Mouse (Mus musculus) telencephalon, adult 2 months (tissue): ENCODE results near the gene Gm47995.
"Not testable (repeated sequence)": the region's sequence is repeated elsewhere in the genome, so short reads cannot be mapped to it uniquely, and the experiment has no call there.

Source experiments
- DNase-seq: peaks from one replicate; pipeline ENCODE4 v3.0.0-alpha.2; 2011; ENCODE audit warnings: low read depth, low spot score

Gene Gm47995

DNA sequence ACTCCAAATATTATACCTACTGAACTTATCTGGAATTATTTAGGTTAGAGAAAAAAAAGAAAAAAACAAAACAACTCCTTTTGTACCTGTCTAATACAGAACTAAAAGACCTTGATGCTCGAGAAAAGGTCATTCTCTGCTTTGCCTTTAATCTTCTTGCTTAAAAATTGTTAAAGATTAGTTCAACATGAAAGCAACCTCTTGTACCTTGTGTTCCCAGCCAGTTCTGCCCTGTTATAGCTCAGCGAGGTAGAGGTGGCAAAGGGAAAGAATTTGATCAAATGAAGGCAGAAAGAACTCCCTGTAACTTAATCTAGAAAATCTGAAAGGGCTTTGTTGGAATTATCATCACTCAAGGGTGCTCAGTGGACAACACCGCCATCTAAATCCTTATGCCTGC is 12.1 kb upstream of the Gm47995 start:
- not testable (repeated sequence) for DNase-seq

DNA sequence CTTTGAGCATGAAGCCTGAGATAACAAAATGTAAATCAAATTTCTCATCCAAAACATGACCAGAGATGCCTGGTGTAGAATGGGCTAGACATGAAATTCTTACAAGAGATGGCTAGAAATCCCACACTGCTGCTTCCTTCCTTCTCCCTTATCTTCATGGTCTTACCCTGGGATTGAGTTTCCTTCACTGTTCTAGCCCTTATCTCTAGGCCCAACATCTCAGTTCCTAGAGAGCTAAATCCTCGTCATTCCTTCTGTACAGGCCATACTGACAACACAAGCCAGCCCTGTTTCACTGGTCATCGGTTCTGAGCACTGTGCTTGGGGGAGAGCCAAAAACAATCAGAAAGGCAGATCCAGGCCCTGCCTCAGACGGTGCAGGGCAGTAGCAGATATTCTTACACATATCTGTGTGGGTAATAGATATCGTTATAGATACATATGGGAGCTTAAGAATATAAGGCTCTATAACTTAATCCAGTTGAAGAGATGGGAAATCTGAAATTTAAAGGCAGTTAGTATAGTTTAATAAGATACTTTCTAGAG is 11.3 kb upstream of the Gm47995 start:
- not testable (repeated sequence) for DNase-seq

DNA sequence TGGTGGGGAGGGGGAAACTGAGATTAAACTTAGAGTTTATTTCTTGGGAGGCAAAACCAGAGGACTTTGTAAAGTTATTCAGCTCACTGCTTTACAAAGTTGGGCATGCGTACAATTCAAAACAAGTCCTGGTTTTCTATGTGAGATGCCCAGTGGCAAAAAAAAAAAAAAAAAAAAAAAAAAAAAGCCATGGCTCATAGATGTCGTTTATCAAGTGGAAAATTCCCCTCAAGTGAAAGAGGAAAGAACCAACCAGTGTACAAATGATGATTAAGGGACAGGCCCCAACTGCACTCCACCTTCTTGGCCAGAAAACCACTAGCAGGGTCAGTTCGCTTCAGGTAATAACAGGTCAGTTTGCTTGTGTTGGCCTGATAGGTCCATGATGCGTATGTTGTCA is 9.8 kb upstream of the Gm47995 start:
- DNase-seq, result no peak

DNA sequence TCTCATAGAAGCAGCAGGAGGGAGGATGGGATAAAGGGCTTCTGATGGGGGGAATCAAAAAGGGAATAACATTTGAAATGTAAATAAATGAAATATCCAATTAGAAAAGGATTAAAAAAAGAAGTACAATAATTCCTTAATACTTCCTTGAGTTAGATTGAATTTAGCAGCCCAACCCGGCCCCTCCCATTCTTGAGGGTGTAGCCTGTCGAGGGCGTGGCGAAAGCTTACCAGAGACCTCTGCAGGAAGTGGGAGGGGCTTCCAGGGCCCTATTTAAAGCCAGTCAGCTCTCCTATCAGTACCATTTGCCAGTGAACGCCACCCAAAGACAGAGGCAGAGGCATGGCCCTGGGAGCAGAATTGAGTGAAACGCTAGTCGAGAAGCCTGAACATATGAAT is 6.2 kb upstream of the Gm47995 start, which contains the start of gene Gm8947:
TSS of gene Gm8947 (plus strand) at position 302 of the 400 bp plus-strand sequence.
- not testable (repeated sequence) for DNase-seq

DNA sequence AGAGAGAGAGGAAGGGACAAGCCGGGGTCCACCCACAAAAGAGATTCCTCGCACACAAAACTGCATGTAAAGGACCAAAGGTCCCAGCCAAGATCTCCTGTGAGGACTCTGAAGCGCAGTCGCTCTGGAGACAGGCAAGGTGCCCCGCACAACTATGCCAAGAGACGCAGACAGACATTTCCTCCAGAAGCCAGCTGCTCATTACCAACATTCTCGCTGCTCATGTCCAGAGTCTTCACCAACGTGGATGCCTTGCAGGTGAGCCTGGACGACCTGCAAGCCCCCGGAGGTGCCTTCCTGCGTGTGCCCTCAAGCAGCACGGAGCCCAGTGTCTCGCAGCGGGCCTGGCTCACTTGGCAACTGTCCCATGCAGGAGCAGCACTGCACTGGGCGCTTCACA is 5.5 kb upstream of the Gm47995 start:
- not testable (repeated sequence) for DNase-seq

DNA sequence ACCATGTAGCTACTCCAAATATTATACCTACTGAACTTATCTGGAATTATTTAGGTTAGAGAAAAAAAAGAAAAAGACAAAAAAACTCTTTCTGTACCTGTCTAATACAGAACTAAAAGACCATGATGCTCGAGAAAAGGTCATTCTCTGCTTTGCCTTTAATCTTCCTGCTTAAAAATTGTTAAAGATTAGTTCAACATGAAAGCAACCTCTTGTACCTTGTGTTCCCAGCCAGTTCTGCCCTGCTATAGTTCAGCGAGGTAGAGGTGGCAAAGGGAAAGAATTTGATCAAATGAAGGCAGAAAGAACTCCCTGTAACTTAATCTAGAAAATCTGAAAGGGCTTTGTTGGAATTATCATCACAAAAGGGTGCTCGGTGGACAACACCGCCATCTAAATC is 2.3 kb upstream of the Gm47995 start:
- not testable (repeated sequence) for DNase-seq

DNA sequence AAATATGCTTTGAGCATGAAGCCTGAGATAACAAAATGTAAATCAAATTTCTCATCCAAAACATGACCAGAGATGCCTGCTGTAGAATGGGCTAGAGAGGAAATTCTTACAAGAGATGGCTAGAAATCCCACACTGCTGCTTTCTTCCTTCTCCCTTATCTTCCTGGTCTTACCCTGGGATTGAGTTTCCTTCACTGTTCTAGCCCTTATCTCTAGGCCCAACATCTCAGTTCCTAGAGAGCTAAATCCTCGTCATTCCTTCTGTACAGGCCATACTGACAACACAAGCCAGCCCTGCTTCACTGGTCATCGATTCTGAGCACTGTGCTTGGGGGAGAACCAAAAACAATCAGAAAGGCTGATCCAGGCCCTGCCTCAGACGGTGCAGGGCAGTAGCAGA is 1.6 kb upstream of the Gm47995 start:
- not testable (repeated sequence) for DNase-seq

DNA sequence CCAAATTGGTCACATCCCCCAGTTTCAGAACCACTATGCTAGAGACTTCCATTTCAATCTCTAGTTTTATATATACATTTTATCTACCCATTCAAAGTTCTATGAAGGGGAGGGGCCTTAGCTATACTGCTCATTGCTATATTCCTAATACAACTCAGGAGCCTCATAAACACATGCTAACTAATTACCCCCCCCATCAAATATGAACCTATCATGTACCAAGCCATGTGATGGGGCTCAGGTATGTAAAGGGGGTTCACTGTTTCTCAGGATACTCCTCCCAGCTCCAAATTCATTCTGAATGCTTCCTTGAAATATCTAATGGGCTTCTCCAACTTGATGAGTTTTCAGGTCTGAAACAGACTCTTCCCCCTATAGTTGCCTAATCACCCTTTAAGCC is 2.4 kb downstream of the Gm47995 start:
- not testable (repeated sequence) for DNase-seq

DNA sequence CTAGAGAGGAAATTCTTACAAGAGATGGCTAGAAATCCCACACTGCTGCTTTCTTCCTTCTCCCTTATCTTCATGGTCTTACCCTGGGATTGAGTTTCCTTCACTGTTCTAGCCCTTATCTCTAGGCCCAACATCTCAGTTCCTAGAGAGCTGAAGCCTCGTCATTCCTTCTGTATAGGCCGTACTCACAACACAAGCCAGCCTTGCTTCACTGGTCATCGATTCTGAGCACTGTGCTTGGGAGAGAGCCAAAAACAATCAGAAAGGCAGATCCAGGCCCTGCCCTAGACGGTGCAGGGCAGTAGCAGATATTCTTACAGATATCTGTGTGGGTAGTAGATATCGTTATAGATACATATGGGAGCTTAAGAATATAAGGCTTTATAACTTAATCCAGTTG is 4.5 kb downstream of the Gm47995 start:
- DNase-seq, result not testable (repeated sequence)

DNA sequence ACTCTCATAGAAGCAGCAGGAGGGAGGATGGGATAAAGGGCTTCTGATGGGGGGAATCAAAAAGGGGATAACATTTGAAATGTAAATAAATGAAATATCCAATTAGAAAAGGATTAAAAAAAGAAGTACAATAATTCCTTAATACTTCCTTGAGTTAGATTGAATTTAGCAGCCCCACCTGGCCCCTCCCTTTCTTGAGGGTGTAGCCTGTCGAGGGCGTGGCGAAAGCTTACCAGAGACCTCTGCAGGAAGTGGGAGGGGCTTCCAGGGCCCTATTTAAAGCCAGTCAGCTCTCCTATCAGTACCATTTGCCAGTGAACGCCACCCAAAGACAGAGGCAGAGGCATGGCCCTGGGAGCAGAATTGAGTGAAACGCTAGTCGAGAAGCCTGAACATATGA is 5.6 kb downstream of the Gm47995 start, which contains the start of gene 3110040M04Rik:
TSS of gene 3110040M04Rik (plus strand) at position 304 of the 400 bp plus-strand sequence.
- not testable (repeated sequence) for DNase-seq

DNA sequence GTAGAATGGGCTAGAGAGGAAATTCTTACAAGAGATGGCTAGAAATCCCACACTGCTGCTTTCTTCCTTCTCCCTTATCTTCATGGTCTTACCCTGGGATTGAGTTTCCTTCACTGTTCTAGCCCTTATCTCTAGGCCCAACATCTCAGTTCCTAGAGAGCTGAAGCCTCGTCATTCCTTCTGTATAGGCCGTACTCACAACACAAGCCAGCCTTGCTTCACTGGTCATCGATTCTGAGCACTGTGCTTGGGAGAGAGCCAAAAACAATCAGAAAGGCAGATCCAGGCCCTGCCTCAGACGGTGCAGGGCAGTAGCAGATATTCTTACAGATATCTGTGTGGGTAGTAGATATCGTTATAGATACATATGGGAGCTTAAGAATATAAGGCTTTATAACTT is 10.2 kb downstream of the Gm47995 start:
- not testable (repeated sequence) for DNase-seq

DNA sequence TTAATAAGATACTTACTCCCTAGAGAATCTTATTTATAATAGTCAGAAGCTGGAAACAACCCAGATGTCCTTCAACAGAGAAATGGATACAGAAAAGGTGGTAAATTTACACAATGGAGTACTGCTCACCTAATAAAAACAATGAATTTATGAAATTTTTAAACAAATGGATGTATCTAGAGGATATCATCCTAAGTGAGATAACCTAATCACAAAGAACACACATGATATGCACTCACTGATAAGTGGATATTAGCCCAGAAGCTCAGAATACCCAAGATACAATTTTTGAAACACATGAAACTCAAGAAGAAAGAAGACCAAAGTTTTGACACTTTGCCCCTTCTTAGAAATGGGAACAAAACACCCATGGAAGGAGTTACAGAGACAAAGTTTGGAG is 10.7 kb downstream of the Gm47995 start:
- not testable (repeated sequence) for DNase-seq

DNA sequence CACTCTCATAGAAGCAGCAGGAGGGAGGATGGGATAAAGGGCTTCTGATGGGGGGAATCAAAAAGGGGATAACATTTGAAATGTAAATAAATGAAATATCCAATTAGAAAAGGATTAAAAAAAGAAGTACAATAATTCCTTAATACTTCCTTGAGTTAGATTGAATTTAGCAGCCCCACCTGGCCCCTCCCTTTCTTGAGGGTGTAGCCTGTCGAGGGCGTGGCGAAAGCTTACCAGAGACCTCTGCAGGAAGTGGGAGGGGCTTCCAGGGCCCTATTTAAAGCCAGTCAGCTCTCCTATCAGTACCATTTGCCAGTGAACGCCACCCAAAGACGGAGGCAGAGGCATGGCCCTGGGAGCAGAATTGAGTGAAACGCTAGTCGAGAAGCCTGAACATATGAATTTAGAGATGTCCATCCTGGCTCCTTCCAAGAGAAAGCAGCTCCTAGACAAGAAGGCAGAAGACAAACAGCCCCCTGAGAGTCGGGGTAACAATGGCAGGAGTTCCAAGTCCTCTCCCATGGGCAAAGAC is 11.6 kb downstream of the Gm47995 start, which contains the start of gene Gm47996:
TSS of gene Gm47996 (plus strand) at position 308 of the 532 bp plus-strand sequence.
- not testable (repeated sequence) for DNase-seq

DNA sequence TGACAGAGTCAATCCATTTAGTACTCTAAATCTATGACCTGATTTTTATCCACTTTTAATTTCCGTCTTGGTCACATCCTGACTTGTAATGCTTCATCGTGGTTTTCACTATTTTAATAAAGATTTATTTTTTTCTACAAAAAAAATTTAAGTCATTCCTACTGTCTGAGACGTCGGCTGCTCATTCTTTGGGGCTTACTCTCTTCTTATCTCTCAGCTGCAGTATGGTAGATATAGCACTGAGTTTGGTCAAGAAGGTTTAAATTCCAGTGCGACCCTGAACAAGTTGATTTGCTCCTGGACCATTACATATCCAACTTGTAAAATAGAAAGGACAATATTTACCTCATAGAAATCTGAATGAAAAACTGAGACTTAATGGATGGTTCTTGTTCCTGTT is 13.4 kb downstream of the Gm47995 start:
- not testable (repeated sequence) for DNase-seq

DNA sequence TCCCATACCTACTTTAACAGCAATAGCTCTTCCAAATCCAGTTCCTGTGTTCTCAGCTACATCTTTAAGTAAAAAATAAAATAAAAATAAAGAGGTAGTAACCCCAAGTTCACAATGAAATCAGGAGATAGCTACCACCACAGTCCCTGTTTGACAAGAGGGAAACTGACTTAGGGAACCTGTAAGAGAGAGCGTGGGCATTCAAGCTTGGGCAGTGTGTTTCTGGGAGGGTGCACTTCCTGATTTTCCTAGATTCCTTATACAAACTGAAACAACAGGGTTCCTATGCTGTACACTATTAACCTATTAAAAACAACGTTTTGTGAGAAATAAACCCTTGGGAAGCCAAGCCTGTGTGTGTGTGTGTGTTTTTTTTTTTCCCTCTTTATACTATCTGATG is 16.6 kb downstream of the Gm47995 start:
- DNase-seq, result no peak

DNA sequence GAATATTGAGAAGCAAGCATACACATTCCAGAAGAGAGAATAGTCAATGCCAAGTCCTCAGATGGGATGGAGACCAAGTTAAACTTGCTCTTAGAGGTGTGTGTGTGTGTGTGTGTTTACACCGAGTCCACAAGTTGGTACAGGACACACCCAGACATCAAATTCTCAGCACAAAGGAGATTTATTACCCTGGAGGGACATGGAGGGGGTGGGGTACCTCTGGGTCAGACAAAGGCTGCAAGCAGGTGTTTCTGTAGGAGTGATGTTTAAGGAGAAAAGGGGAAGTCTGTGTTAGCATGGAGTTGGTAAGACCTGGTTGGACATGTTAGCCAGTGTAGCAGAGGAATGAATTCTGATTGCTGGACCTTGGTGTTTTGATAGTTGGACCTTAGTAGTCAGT is 17.7 kb downstream of the Gm47995 start:
- DNase-seq, result no peak

DNA sequence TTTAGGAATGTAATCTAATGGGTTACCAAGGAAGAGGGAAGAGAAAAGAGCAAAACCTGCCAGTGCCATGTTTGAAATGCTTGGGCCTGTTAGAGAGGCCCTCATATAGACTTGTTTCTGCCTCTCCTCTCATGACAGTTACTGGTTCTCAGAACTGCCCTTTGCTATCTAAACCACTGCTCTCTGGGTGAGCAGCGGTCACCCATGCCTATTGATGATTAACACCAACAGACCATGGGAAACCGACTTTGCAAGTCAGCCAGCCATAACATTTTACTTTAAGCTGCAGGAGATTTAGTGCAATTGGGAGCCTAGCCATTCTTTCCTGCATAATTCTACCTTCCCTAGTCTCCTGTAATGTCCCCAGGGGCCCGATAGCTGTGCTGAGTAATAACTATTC is 18.2 kb downstream of the Gm47995 start:
- DNase-seq, result no peak

DNA sequence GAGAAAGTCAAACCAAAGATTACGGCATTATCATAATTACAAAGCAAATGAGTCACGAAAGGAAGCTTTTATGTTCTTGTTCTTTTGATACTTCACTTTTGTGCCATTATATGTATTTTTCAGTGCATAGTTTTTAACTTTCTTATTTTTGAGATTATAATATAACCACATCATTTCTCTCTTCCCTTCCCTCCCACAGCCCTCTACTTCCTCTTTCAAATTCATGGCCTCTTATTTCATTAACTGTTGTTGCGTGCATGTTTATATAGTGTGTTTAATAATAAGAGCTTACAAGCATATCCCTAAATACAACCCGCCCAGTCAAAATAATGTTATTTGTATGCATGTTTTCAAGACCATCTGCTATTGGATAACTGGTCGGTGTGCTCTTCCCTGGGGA is 20.8 kb downstream of the Gm47995 start:
- DNase-seq, result no peak

DNA sequence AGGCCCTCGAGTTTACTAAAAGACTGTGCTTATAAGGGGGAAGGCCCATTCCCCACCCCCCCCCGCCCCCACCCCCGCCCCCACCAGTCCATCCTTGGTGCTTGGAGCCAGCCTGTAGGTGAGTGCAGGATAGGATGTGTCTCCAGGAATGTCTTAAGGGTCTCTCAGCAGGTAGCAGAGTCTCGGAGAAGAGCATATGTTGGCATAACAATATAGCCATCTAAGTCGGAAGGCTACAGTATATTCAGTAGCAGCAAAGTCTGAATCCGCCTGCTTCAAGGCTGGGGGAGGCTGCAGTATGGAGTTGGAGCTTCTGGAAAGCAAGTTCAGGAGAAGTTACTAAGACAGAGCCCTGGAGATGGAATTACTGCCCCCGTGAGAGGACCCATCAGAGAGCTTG is 21.9 kb downstream of the Gm47995 start:
- DNase-seq, result no peak

DNA sequence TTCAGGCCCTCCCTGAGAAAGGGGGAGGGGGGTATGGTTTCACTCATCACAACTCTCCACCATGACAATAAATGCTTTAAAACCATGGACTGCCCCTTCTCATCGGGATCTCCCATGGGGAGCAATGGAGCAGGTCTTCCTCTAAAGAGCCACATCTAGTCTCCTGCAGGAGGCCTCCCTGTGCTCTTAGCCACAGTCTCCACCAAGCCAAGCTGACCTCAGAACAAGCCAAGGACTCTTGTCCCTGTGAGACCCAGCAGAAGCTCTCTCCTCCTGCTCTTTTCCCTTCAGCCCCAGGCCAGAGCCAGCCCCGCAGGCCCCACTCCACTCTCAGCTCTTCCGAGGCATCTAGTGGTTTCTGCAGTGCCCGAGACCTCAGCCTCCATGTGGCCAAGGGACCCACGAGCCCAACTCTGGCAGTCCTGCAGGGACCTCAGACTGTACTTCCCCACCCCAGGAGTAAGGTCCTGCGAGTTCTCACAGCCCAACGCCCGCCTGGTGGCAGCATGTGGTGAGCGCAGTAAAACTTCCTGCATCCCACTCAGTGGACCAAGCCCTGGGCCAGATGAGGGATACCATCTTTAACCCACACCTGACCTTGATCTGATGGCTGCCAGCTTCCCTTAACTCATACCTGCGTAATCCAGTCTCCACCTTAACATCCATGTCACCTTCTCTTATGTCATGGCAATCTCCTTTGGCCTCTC is 24.5 kb downstream of the Gm47995 start:
- no peak for DNase-seq

DNA sequence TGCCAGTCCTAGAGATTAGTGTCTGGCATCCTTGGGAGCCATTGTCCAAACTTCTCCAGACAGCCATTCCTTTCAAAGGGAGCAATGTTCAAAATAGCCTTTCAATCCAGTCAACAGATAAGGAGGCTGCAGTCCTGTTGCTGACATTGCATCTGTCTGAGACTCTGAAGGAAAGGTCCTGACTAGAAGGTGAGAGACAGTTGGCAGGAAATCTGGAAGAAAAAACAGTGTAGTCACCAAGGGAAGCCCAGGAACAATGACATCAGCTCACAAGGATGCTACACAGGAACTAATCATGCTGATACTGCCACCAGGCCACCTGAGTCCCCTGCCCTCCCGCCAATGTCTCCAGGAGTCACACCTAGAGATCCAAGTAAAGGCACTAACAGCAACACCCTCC is 25.1 kb downstream of the Gm47995 start:
- no peak for DNase-seq

DNA sequence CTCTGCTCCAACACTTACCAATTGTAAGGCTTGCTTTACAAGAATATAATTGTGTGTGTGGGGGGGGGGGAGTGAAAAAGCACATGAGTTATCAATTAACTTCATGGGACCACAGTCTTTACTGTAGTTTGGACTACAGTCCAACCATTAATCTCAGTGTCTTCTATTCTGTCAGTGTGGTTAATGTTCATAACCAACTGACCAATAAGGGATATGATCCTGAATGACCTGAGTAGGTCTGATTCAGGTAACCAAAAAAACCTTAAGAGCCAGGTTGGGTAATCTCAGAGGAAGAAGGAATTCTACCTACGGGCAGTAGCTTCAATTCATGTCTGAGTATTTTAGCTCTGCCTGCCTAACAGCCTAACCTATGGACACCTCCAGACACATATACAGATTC is 26.3 kb downstream of the Gm47995 start:
- no peak for DNase-seq

DNA sequence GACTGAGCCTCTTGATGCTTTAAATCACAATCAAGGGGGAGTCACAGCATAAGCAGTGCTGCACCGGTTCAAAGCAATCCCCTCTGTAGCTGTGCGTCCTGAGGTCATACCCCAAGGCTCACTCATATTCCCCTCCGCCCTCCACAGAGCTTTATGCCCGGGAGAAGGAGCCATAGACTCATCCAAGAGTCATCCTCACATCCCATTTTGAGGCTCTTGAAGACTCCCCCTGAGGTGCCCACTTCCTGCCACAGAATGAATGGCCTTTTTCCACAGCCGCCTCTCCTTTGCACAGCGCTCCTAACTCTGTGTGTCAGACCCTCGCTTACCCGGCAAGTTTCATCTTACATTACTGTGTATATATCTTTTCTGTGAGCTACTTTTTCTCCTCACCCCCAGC is 29.3 kb downstream of the Gm47995 start:
- DNase-seq, result no peak
